Mouse (Mus musculus): Measurements from ENCODE around the gene Sntg2.

Gene Sntg2

DNA sequence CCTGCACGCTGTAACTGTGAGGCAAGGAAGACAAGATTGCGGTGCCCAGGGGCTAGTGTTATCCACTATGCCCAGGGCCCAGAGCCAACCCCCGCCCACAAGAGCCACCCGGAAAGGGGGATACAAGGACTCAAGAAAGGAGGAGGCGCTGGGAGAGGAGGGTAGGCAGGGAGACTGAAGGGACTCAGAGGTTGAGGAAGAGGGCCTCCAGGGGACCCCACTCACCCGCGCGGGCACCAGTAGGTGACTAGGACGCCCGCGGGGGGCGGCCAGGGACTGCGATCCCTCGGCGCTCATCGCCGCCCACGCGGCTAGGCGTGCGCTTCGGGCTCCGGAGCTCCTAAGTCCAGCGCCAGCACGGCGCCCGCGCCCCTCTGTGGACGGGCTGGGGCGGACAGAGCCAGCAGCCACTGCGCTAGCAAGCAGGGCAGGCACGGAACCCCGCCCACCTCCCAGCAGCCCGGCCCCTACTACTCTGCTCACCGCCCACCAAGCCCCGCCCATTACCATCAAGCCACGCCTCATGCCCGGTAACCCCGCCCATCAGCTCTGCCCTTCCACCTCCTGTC, at the start of gene Sntg2:
TSS of gene Sntg2 (minus strand) at position 443 of the 569 bp plus-strand sequence.
- DNase-seq: peak; percentile 93

DNA sequence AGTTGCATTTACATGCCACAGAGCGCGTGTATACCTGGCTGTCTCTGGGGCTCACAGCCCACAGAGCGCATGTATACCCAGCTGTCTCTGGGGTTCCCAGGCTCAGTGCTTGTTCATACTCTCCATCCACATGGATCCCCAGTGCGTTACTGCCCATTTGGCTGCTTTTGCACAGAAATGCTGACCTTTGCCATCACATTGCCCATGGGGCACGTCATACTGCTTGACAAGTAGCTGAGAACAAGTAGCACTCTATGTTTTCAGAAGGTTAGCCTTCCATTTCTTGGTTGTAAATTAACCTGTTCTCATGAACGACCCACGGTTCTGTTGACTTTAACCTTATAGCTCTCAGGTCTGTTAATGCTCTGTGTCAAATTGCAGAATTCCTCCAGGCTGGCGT, 43.4 kb upstream of the Sntg2 start:
- DNase-seq: peak; percentile 32

DNA sequence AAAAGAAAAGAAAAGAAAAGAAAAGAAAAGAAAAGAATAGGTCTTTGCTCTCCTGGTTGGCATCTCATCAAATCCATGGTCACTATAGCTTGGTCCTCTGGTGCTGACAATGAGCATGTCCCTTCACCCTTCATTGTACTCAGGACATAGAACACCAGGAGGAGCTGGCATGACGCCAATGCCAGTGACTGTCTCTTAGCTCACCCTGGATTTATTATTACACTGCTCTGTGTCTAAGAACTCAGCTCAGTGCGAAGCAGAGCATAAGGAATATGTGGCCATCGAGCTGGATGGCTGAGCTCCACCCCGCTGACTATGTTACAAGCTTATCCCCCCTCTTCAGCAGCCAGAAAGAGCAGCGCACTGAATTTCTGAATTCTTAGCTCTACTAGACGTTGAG, 42.8 kb upstream of the Sntg2 start:
- peak; percentile 59 for DNase-seq

- DNase-seq: no peak
Observed at GRCm38 (mm10) chr12:30402651-30403050, 29.5 kb upstream of the Sntg2 start.

DNA sequence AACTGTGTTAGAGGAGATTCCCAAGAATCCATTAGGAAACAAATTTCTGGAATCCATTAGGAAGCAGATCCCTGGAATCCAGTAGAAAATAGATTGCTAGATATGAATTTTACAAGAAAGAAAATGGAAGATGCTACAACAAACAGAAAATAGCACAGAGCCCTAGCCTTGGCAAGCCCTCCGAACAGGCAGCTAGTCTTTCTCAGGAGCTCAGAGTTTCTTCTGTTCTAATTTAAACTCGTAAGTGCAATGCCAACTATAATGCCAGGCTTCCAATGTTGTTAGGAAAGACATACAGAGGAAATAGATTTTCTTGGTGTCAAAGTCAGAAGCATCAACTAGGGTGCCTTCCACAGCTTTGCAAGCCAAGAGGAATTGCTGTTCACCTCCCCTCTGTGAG, 27.4 kb upstream of the Sntg2 start:
- no peak for DNase-seq

DNA sequence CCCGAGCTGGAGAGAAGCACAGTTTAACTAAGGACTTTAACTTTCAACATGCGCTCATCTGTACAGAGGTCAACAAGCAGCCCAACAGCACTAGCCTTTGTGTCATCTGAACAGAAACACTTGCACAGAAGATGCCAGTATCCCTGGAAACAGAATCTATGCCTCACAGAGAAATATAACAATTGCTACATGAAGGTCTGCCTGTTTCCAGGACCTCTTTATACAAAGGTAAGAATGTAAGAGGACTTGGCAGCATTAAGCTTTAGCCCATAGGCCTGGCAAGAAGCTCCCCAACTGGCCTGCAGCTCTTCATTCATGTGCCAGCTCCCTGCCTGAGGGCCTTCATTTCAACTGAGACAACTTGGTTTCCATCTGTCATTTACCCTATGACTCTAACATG, 26.9 kb upstream of the Sntg2 start:
- DNase-seq: no peak

DNA sequence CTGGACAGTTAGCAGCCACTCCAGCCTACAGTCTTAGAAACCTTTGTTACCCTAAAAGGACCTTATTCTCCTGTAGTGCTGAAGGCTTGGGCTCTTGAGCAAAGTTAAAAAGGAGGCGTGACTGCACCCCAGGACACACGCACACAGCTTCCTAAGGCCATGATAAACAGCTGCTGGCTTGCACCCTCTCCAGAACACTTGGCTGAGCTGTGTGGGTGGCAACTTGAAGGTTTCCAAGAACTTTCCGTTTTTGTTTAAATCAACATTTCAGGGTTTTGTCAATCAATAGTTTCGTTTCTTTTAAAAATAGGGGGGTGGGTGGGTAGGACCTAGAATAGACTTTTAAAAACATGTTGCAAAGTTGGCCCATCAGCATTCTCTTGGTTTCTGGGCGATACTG, 882 bp downstream of the Sntg2 start:
- no peak for DNase-seq

GRCm38 (mm10) chr12:30369786-30370185, 3.4 kb downstream of the Sntg2 start:
- peak; percentile 91 for DNase-seq

GRCm38 (mm10) chr12:30369141-30369540, 4.0 kb downstream of the Sntg2 start:
- peak; percentile 48 for DNase-seq

- DNase-seq: no peak
Observed at GRCm38 (mm10) chr12:30362306-30362705, 10.9 kb downstream of the Sntg2 start.

GRCm38 (mm10) chr12:30357666-30358065, 15.5 kb downstream of the Sntg2 start:
- peak; percentile 18 for DNase-seq

- DNase-seq: peak; percentile 16
Observed at GRCm38 (mm10) chr12:30352393-30352792, 20.8 kb downstream of the Sntg2 start.

DNA sequence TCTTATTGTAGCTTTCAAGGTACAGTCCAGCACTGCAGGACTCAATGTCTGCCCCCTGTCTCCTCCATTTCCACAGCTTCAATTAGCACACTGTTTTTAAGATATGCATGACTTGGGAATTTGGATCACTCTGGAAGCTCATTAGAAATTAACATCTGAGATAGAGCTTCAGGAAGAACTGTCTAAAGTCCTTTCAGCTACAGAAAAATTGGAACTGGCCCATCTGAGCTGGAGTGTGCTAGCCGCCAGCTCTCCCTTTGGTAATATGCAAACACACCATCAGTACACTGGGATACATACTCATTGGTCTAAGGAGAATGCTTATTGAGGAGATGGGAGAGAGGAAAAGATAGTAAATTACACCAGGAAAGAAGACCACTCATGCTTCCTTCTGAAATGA, 25.1 kb downstream of the Sntg2 start:
- DNase-seq: no peak

- no peak for DNase-seq
Observed at GRCm38 (mm10) chr12:30347284-30347683, 25.9 kb downstream of the Sntg2 start.

DNA sequence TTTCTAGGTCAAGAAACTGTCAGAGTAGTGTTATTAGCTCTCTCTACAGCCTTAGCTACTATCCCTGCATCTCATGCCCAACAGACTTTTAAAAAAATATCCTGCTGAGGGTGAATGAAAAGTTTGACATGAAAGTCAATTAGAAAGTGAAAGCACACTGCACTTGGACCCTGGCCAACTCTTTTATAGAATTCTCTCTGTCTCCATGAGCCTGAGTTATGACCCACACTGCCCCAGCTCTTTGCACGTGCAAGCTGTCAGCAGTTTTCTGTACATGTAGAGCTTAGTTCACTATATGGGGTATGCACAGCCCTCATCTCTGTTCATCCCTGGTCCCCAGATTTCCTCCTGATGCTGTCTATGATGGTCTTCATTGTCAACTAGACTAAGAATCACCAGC, 28.4 kb downstream of the Sntg2 start:
- peak; percentile 36 for DNase-seq

- no peak for DNase-seq
Observed at GRCm38 (mm10) chr12:30336301-30336700, 36.9 kb downstream of the Sntg2 start.

DNA sequence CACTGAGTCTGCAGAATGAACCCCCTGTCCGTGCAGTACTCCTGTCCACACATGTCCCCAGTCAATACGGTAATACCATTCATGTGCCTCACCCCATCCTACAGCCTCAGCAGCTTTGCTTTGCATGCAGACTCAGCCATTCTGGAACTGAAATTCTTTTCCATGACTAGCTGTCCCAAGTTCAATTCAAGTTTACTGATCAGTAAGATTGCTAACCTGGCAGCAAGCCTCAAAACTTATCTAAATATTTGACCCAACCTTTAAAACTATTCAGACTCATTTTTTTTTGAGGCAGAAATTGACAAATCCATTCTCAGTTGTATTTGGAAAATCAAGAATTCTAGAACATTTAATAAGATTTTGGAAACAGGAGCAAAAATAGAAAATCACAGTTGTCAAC, 38.7 kb downstream of the Sntg2 start:
- no peak for DNase-seq

GRCm38 (mm10) chr12:30317971-30318370, 55.2 kb downstream of the Sntg2 start:
- no peak for DNase-seq

DNA sequence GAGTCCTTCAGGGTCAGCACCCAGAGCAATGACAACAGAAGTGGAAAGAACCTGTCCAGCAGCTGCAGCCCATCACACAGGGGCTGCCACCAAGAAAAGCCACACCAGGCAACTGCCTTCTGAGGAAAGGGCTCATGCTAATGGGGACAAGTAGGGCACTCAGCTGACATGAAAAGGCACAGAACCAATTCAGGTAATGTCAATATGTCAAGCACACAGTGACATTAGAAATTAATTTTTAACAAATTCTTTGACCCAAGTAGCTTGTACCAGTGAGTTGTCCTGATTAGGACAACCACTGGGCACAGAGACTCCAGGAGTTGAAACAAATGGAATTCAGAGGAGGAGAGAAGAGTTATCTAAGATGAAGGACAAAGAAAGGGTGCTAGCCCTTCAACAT, 60.2 kb downstream of the Sntg2 start:
- DNase-seq: no peak

- DNase-seq: no peak
Observed at GRCm38 (mm10) chr12:30308197-30308939, 64.8 kb downstream of the Sntg2 start.

DNA sequence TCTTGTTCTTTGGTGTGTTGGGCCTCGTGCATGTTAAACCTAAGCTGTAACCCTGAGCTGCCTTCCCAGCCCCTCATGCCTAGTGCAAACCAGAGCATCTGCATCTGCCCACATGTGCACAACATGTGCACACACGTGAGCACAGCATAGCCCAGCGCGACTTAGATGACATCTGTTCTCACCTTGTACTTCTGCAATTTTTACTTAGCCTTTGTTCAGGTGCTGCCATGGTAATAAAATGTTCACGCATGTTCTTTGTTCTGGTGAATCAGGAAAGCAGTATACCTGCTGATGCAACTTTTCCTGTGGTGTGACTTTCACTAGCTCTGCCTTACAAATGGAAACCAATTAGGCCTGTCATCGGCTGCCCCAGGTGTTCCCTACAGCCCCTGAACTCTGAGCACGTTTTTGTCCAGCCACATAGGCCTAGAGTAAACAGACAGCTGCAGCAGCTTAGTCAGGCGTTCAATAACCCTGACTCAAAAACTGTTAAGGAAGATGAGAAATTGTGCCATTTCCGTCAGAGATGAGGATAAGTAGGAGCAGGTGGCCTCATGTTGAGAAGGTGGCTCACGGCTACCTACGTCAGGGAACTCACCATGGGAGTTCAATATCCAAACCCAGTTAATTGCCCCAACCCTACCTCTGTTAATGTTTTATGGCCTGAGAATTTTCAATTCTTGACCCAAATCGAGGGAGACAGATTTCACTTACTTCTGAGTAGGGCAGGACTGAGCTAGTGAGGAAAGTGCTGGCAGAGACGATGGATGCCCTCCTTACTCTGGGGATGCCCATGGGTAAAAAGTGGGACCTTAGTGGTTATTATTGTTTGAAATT, 80.2 kb downstream of the Sntg2 start:
- no peak for DNase-seq

GRCm38 (mm10) chr12:30286888-30287573, 86.1 kb downstream of the Sntg2 start:
- DNase-seq: no peak

- no peak for DNase-seq
Observed at GRCm38 (mm10) chr12:30283741-30284140, 89.4 kb downstream of the Sntg2 start.

All from kidney, postnatal 10 days (tissue).